Mouse (Mus musculus): Measurements from ENCODE around the gene Ifna16.
A peak's percentile ranks its signal among the peaks of the same experiment; 100 is the strongest.

Ifna16 gene

GRCm38 (mm10) chr4:88641077-88641831 lies 35.5 kb downstream of the Ifna16 start:
- DNase-seq = peak; percentile 91

- DNase-seq = no peak
Observed at GRCm38 (mm10) chr4:88640704-88641076, 36.0 kb downstream of the Ifna16 start.

GRCm38 (mm10) chr4:88634311-88634710 lies 42.4 kb downstream of the Ifna16 start, which contains the start of gene C87499:
Gene C87499, minus strand, starts transcription at chr4:88634411.
- no peak for DNase-seq
